Mouse (Mus musculus): ENCODE measurements around the gene Hapln2. TPM values are rescaled to one million over a fixed set of nuclear protein-coding genes. Genes with fewer than 3 reads are reported as not detected.

The Hapln2 gene
- polyA plus RNA-seq (2012; rRNA removed) = 28.5 and 39.4 TPM in 2 replicates

- DNase-seq (ENCODE audit: extremely low spot score in 1 of 2, low spot score in 1 of 2) = peak in 1 of 2 experiments; percentile 20
Measured at GRCm38 (mm10) chr3:88027434-88028186, at the start of gene Hapln2. Gene Hapln2 (minus strand): TSS chr3:88027583.

GRCm38 (mm10) chr3:88074766-88075165 is 47.4 kb upstream of the Hapln2 start:
- no peak for DNase-seq (ENCODE audit: extremely low spot score in 1 of 2, low spot score in 1 of 2)

- DNase-seq (ENCODE audit: extremely low spot score in 1 of 2, low spot score in 1 of 2) = no peak
Measured at GRCm38 (mm10) chr3:88074351-88074750, 47.0 kb upstream of the Hapln2 start.

- DNase-seq (ENCODE audit: extremely low spot score in 1 of 2, low spot score in 1 of 2) = no peak
Measured at GRCm38 (mm10) chr3:88073631-88074030, 46.2 kb upstream of the Hapln2 start.

- DNase-seq (ENCODE audit: extremely low spot score in 1 of 2, low spot score in 1 of 2) = peak; percentile 78 to 97
Measured at GRCm38 (mm10) chr3:88071783-88072182, 44.4 kb upstream of the Hapln2 start.

- no peak for DNase-seq (ENCODE audit: extremely low spot score in 1 of 2, low spot score in 1 of 2)
Measured at GRCm38 (mm10) chr3:88068386-88068785, 41.0 kb upstream of the Hapln2 start.

GRCm38 (mm10) chr3:88057902-88058696 is 30.7 kb upstream of the Hapln2 start, which contains the start of gene Naxe:
Gene Naxe (minus strand): TSS chr3:88058495.
- peak; percentile 66 to 84 for DNase-seq (ENCODE audit: extremely low spot score in 1 of 2, low spot score in 1 of 2)

GRCm38 (mm10) chr3:88057030-88057429 is 29.6 kb upstream of the Hapln2 start:
- no peak for DNase-seq (ENCODE audit: extremely low spot score in 1 of 2, low spot score in 1 of 2)

GRCm38 (mm10) chr3:88049532-88049931 is 22.1 kb upstream of the Hapln2 start:
- no peak for DNase-seq (ENCODE audit: extremely low spot score in 1 of 2, low spot score in 1 of 2)

- peak; percentile 83 to 97 for DNase-seq (ENCODE audit: extremely low spot score in 1 of 2, low spot score in 1 of 2)
Measured at GRCm38 (mm10) chr3:88042661-88043421, 15.5 kb upstream of the Hapln2 start, which contains the start of gene Gpatch4. Gene Gpatch4 (plus strand): TSS chr3:88043108.

GRCm38 (mm10) chr3:88035561-88036293 is 8.3 kb upstream of the Hapln2 start:
- DNase-seq (ENCODE audit: extremely low spot score in 1 of 2, low spot score in 1 of 2) = no peak

GRCm38 (mm10) chr3:88033506-88033905 is 6.1 kb upstream of the Hapln2 start:
- DNase-seq (ENCODE audit: extremely low spot score in 1 of 2, low spot score in 1 of 2) = no peak

GRCm38 (mm10) chr3:88030608-88031395 is 3.4 kb upstream of the Hapln2 start:
- DNase-seq (ENCODE audit: extremely low spot score in 1 of 2, low spot score in 1 of 2) = peak in 1 of 2 experiments; percentile 51

GRCm38 (mm10) chr3:88026823-88027222 is 560 bp downstream of the Hapln2 start:
- no peak for DNase-seq (ENCODE audit: extremely low spot score in 1 of 2, low spot score in 1 of 2)

GRCm38 (mm10) chr3:88023192-88024074 is 4.0 kb downstream of the Hapln2 start:
- DNase-seq (ENCODE audit: extremely low spot score in 1 of 2, low spot score in 1 of 2) = no peak

GRCm38 (mm10) chr3:88022322-88023191 is 4.8 kb downstream of the Hapln2 start:
- peak in 1 of 2 experiments; percentile 81 for DNase-seq (ENCODE audit: extremely low spot score in 1 of 2, low spot score in 1 of 2)

- no peak for DNase-seq (ENCODE audit: extremely low spot score in 1 of 2, low spot score in 1 of 2)
Measured at GRCm38 (mm10) chr3:88010634-88011265, 16.6 kb downstream of the Hapln2 start.
